Mouse (Mus musculus): ENCODE measurements around the gene Trim65. TPM values are rescaled to one million over a fixed set of nuclear protein-coding genes. Genes with fewer than 3 reads are reported as not detected.
A peak's percentile ranks its signal among the peaks of the same experiment; 100 is the strongest.

Gene Trim65
- polyA plus RNA-seq, 2 experiments = 0.83 to 1.4 TPM

GRCm38 (mm10) chr11:116086258-116087193 is 44.4 kb downstream of the Trim65 start, which contains the start of gene Wbp2:
Gene Wbp2 (minus strand): TSS chr11:116086995.
- Histone ChIP-seq H3K27me3 (ENCODE audit: control insufficient read depth, insufficient read depth, low read length) (no peaks in the 10 kb centered on the region), H3K9me3 (ENCODE audit: control insufficient read depth, low read length) (no peaks in the 10 kb centered on the region), H3K36me3 (replicated peaks; ENCODE audit: control insufficient read depth, insufficient read depth, low read depth) (peaks cover 26% of the 10 kb centered on the region), H3K4me1 (replicated peaks; ENCODE audit: control insufficient read depth in 2 of 2, insufficient read depth in 2 of 2, low read length in 1 of 2) (peaks cover 36 to 42% of the 10 kb centered on the region in 2 experiments), H3K4me2 (ENCODE audit: low read depth) (peak within 1 kb of the TSS; percentile 83), H3K9ac (replicated peaks) (peak within 1 kb of the TSS; percentile 77), H3K27ac (peak within 1 kb of the TSS; percentile 87), H3K4me3 (ENCODE audit: insufficient read depth in 1 of 2, low read depth in 2 of 2, low read length in 2 of 2) (peak within 1 kb of the TSS; percentile 64 to 98)
- 6% methylated on average over 41 of the region's 43 CpGs for WGBS (ENCODE audit: insufficient replicate concordance)
- ATAC-seq (ENCODE audit: insufficient read depth) = peak; percentile 93
- peak; percentile 99 for DNase-seq (ENCODE audit: low read depth in 3 of 3, low spot score in 3 of 3)
- TF ChIP-seq CTCF (IDR thresholded peaks at IDR 0.05; ENCODE audit: low read depth) (peak; percentile 52), EP300 (IDR thresholded peaks at IDR 0.05; ENCODE audit: low read depth) (no peak)

- peak overlapping the region; percentile 31; the same call in 1 of the 2 replicates for H3K9ac ChIP-seq (replicated peaks)
- peaks cover 41 to 50% of the 10 kb centered on the region in 2 experiments for H3K4me1 ChIP-seq (replicated peaks; ENCODE audit: control insufficient read depth in 2 of 2, insufficient read depth in 2 of 2, low read length in 1 of 2)
- peak overlapping the region; percentile 83 for H3K4me2 ChIP-seq (ENCODE audit: low read depth)
- peak overlapping the region; percentile 87 for H3K27ac ChIP-seq
- H3K9me3 ChIP-seq (ENCODE audit: control insufficient read depth, low read length) = no peaks in the 10 kb centered on the region
- no peaks in the 10 kb centered on the region for H3K27me3 ChIP-seq (ENCODE audit: control insufficient read depth, insufficient read depth, low read length)
- ATAC-seq (ENCODE audit: insufficient read depth) (no peak), DNase-seq (ENCODE audit: low read depth in 3 of 3, low spot score in 3 of 3) (peak; percentile 55 to 72 (median 58))
- TF ChIP-seq EP300 (IDR thresholded peaks at IDR 0.05; ENCODE audit: low read depth) = no peak
- no peak for TF ChIP-seq CTCF (IDR thresholded peaks at IDR 0.05; ENCODE audit: low read depth)
- no peak overlapping the region; a peak in 1 of 4 replicates for H3K4me3 ChIP-seq (ENCODE audit: insufficient read depth in 1 of 2, low read depth in 2 of 2, low read length in 2 of 2)
- H3K36me3 ChIP-seq (replicated peaks; ENCODE audit: control insufficient read depth, insufficient read depth, low read depth) = peaks cover 47% of the 10 kb centered on the region
- WGBS (ENCODE audit: insufficient replicate concordance) = 31% methylated on average over 6 of the region's 6 CpGs
These were observed 46.8 kb downstream of the Trim65 start for GRCm38 (mm10) chr11:116084166-116084565.

- no peak for TF ChIP-seq CTCF (IDR thresholded peaks at IDR 0.05; ENCODE audit: low read depth)
- TF ChIP-seq EP300 (IDR thresholded peaks at IDR 0.05; ENCODE audit: low read depth) = no peak
- DNase-seq (ENCODE audit: low read depth in 3 of 3, low spot score in 3 of 3) (no peak), ATAC-seq (ENCODE audit: insufficient read depth) (no peak)
- Histone ChIP-seq H3K9ac (replicated peaks) (no peak overlapping the region), H3K4me2 (ENCODE audit: low read depth) (no peak overlapping the region), H3K36me3 (replicated peaks; ENCODE audit: control insufficient read depth, insufficient read depth, low read depth) (peaks cover 54% of the 10 kb centered on the region), H3K9me3 (ENCODE audit: control insufficient read depth, low read length) (no peaks in the 10 kb centered on the region), H3K27ac (peak overlapping the region; percentile 87), H3K27me3 (ENCODE audit: control insufficient read depth, insufficient read depth, low read length) (no peaks in the 10 kb centered on the region), H3K4me3 (ENCODE audit: insufficient read depth in 1 of 2, low read depth in 2 of 2, low read length in 2 of 2) (no peak overlapping the region), H3K4me1 (replicated peaks; ENCODE audit: control insufficient read depth in 2 of 2, insufficient read depth in 2 of 2, low read length in 1 of 2) (peaks cover 46 to 52% of the 10 kb centered on the region in 2 experiments)
- 85% methylated on average over 14 of the region's 14 CpGs for WGBS (ENCODE audit: insufficient replicate concordance)
These were observed 47.7 kb downstream of the Trim65 start for GRCm38 (mm10) chr11:116083096-116083672.

- H3K36me3 ChIP-seq (replicated peaks; ENCODE audit: control insufficient read depth, insufficient read depth, low read depth) = peaks cover 54% of the 10 kb centered on the region
- DNase-seq (ENCODE audit: low read depth in 3 of 3, low spot score in 3 of 3) = peak in 2 of 3 experiments; percentile 53 to 66
- WGBS (ENCODE audit: insufficient replicate concordance) = 63% methylated on average over 6 of the region's 6 CpGs
- H3K27ac ChIP-seq = no peak overlapping the region
- no peak overlapping the region for H3K4me2 ChIP-seq (ENCODE audit: low read depth)
- TF ChIP-seq EP300 (IDR thresholded peaks at IDR 0.05; ENCODE audit: low read depth) (no peak), CTCF (IDR thresholded peaks at IDR 0.05; ENCODE audit: low read depth) (peak; percentile 93)
- H3K27me3 ChIP-seq (ENCODE audit: control insufficient read depth, insufficient read depth, low read length) = no peaks in the 10 kb centered on the region
- H3K9me3 ChIP-seq (ENCODE audit: control insufficient read depth, low read length) = no peaks in the 10 kb centered on the region
- no peak overlapping the region for H3K4me3 ChIP-seq (ENCODE audit: insufficient read depth in 1 of 2, low read depth in 2 of 2, low read length in 2 of 2)
- no peak for ATAC-seq (ENCODE audit: insufficient read depth)
- no peak overlapping the region for H3K9ac ChIP-seq (replicated peaks)
- peaks cover 50 to 53% of the 10 kb centered on the region in 2 experiments for H3K4me1 ChIP-seq (replicated peaks; ENCODE audit: control insufficient read depth in 2 of 2, insufficient read depth in 2 of 2, low read length in 1 of 2)
These were observed 49.8 kb downstream of the Trim65 start for GRCm38 (mm10) chr11:116081081-116081480.

GRCm38 (mm10) chr11:116079511-116079910 is 51.4 kb downstream of the Trim65 start:
- Histone ChIP-seq H3K4me1 (replicated peaks; ENCODE audit: control insufficient read depth in 2 of 2, insufficient read depth in 2 of 2, low read length in 1 of 2) (peaks cover 43% of the 10 kb centered on the region in 2 experiments), H3K4me2 (ENCODE audit: low read depth) (no peak overlapping the region), H3K4me3 (ENCODE audit: insufficient read depth in 1 of 2, low read depth in 2 of 2, low read length in 2 of 2) (no peak overlapping the region), H3K9me3 (ENCODE audit: control insufficient read depth, low read length) (no peaks in the 10 kb centered on the region), H3K27ac (peak overlapping the region; percentile 16; the same call in 1 of the 2 replicates), H3K36me3 (replicated peaks; ENCODE audit: control insufficient read depth, insufficient read depth, low read depth) (peaks cover 50% of the 10 kb centered on the region), H3K9ac (replicated peaks) (no peak overlapping the region), H3K27me3 (ENCODE audit: control insufficient read depth, insufficient read depth, low read length) (no peaks in the 10 kb centered on the region)
- 58% methylated on average over 10 of the region's 10 CpGs for WGBS (ENCODE audit: insufficient replicate concordance)
- TF ChIP-seq EP300 (IDR thresholded peaks at IDR 0.05; ENCODE audit: low read depth) = no peak
- no peak for TF ChIP-seq CTCF (IDR thresholded peaks at IDR 0.05; ENCODE audit: low read depth)
- DNase-seq (ENCODE audit: low read depth in 3 of 3, low spot score in 3 of 3) = no peak
- no peak for ATAC-seq (ENCODE audit: insufficient read depth)
